27 mouse cellular contexts compared by ENCODE assay signal in genomic region chr1:41674086-41674485, GRCm38 (mm10).
"Had no signal": no experiment of that assay in that cellular context is flagged by ENCODE, and none has a peak within 500 bp of the region (broad histone marks: within the 10 kb centered on the region; RNA-seq: fewer than 3 reads in every experiment).

No protein-coding gene starts in this region.

- H3K4me2 ChIP-seq: heart, embryonic 11.5 days; heart, embryonic 13.5 days; heart, embryonic 15.5 days; hindbrain, embryonic 13.5 days; hindbrain, embryonic 15.5 days; kidney, embryonic 15.5 days; limb, embryonic 13.5 days; limb, embryonic 15.5 days; liver, embryonic 12.5 days had no signal

- H3K9ac ChIP-seq: heart, embryonic 13.5 days; heart, embryonic 15.5 days; hindbrain, embryonic 13.5 days; hindbrain, embryonic 15.5 days; kidney, embryonic 15.5 days; limb, embryonic 13.5 days; limb, embryonic 15.5 days; liver, embryonic 12.5 days; liver, embryonic 14.5 days had no signal

- H3K27ac ChIP-seq: heart, adult 2 months; heart, embryonic 13.5 days; heart, embryonic 15.5 days; hindbrain, embryonic 13.5 days; hindbrain, embryonic 15.5 days; hindbrain, postnatal 0 days; kidney, embryonic 15.5 days; kidney, postnatal 0 days; limb, embryonic 13.5 days; limb, embryonic 15.5 days; liver, embryonic 12.5 days; liver, embryonic 14.5 days had no signal

- DNase-seq: gastrocnemius, postnatal 14 days; gastrocnemius, postnatal 36 days; heart, adult 11 months; heart, adult 2 months; heart, postnatal 14 days; heart, postnatal 36 days; kidney, adult 11 months; kidney, adult 2 months; kidney, adult 9 months; kidney, postnatal 14 days; kidney, postnatal 36 days; layer of hippocampus, adult 9-11 months; layer of hippocampus, postnatal 36 days; left cerebral cortex, postnatal 4 days had no signal

- H3K27me3 ChIP-seq: heart, embryonic 13.5 days; heart, embryonic 15.5 days; hindbrain, embryonic 13.5 days; hindbrain, embryonic 15.5 days; kidney, embryonic 15.5 days; limb, embryonic 13.5 days; limb, embryonic 15.5 days; liver, embryonic 12.5 days had no signal

- H3K36me3 ChIP-seq: heart, embryonic 13.5 days; heart, embryonic 15.5 days; hindbrain, embryonic 13.5 days; hindbrain, embryonic 15.5 days; kidney, embryonic 15.5 days; limb, embryonic 13.5 days; limb, embryonic 15.5 days; liver, embryonic 12.5 days had no signal

- ATAC-seq: hindbrain, postnatal 0 days; intestine, embryonic 16.5 days; liver, embryonic 12.5 days had no signal

- H3K9me3 ChIP-seq: heart, embryonic 13.5 days; heart, embryonic 15.5 days; hindbrain, embryonic 13.5 days; hindbrain, embryonic 15.5 days; kidney, embryonic 15.5 days; limb, embryonic 13.5 days; limb, embryonic 15.5 days; liver, embryonic 12.5 days had no signal

- H3K4me3 ChIP-seq: heart, adult 2 months; heart, embryonic 13.5 days; heart, embryonic 15.5 days; hindbrain, embryonic 13.5 days; hindbrain, embryonic 15.5 days; kidney, embryonic 15.5 days; limb, embryonic 13.5 days; limb, embryonic 15.5 days; liver, embryonic 12.5 days had no signal

- H3K4me1 ChIP-seq: heart, embryonic 15.5 days; hindbrain, embryonic 15.5 days; kidney, embryonic 15.5 days; limb, embryonic 13.5 days; limb, embryonic 15.5 days; liver, embryonic 12.5 days had no signal
